Mouse (Mus musculus) neural tube, embryonic 13.5 days (tissue): ENCODE results near the gene Cdh23. TPM values are rescaled to one million over a fixed set of nuclear protein-coding genes. Genes with fewer than 3 reads are reported as not detected.

Experiments used
- ATAC-seq: fragments of 200-750 bp; cut with Nextera tagmentation; 2 replicates; pipeline ENCODE4 v1.8.0; 2017; ENCODE audit warnings: low read depth, mild to moderate bottlenecking, moderate TSS enrichment, moderate library complexity
- H3K27ac ChIP-seq: fragments of 300-500 bp; sonication (generic); replicated peaks from 2 replicates; pipeline ENCODE4 v1.5.1; 2015; ENCODE audit warnings: moderate library complexity, mild to moderate bottlenecking, inconsistent platforms
- H3K27me3 ChIP-seq: fragments of 300-500 bp; sonication (generic); 2 replicates; pipeline ENCODE4 v1.6.1; 2015; ENCODE audit warnings: mild to moderate bottlenecking, inconsistent platforms
- H3K36me3 ChIP-seq: fragments of 300-500 bp; sonication (generic); 2 replicates; pipeline ENCODE4 v1.6.1; 2015; ENCODE audit warnings: mild to moderate bottlenecking, inconsistent platforms
- H3K4me1 ChIP-seq: fragments of 300-500 bp; sonication (generic); replicated peaks from 2 replicates; pipeline ENCODE4 v1.6.1; 2015; ENCODE audit warnings: inconsistent platforms
- H3K4me2 ChIP-seq: fragments of 300-500 bp; sonication (generic); 2 replicates; pipeline ENCODE4 v1.6.1; 2015; ENCODE audit warnings: inconsistent platforms, mild to moderate bottlenecking, moderate library complexity
- H3K4me3 ChIP-seq: fragments of 300-500 bp; sonication (generic); 2 replicates; pipeline ENCODE4 v1.5.1; 2015; ENCODE audit warnings: mild to moderate bottlenecking, inconsistent platforms
- H3K9ac ChIP-seq: fragments of 300-500 bp; sonication (generic); 2 replicates; pipeline ENCODE4 v1.6.1; 2015; ENCODE audit warnings: moderate library complexity, mild to moderate bottlenecking, inconsistent platforms
- H3K9me3 ChIP-seq: fragments of 300-500 bp; sonication (generic); 2 replicates; pipeline ENCODE4 v1.6.1; 2016; ENCODE audit warnings: inconsistent platforms
- WGBS: fragments of 180-500 bp; shearing (Covaris S2); methylation state at CpG from one replicate; pipeline ENCODE4 v1.1.7; 2015; 5-methylcytosine and 5-hydroxymethylcytosine counted together
- polyA plus RNA-seq: library from polyadenylated mRNA; unstranded; fragments of >200 nt; fragmentation: Nextera tagmentation; extraction: Ambion mirVana; gene quantifications from 2 replicates; pipeline ENCODE4 v1.2.1, GENCODE M21; 2015

Gene Cdh23
- polyA plus RNA-seq, 1 experiment from 2014 or later = 1.4 TPM

DNA sequence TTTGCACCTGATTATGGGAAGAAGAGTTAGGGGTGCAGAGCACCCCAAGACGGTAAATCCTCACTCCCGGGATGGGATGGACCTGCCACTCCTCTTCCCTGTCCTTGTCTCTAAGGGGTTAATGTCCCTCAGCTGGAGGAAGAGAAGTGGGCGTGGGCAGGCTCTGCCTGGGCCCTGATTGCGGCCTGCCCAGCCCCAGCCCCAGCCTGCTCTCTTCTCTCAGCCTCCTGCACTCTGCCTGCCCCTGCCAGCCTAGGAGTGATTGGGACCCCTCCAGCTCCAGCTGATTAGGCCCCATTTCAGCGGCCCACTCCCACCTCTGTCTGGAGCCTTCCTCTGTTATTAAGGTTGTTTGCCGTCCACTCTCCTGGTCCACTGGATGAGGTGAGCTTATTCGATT, 133.3 kb downstream of the Cdh23 start:
- no peak overlapping the region for H3K4me3 ChIP-seq
- 13% methylated on average over 7 of the region's 7 CpGs for WGBS
- H3K4me1 ChIP-seq = peaks cover 29% of the 10 kb centered on the region
- H3K36me3 ChIP-seq = no peaks in the 10 kb centered on the region
- no peaks in the 10 kb centered on the region for H3K9me3 ChIP-seq
- H3K4me2 ChIP-seq = no peak overlapping the region
- peaks cover 70% of the 10 kb centered on the region for H3K27me3 ChIP-seq
- no peak overlapping the region for H3K27ac ChIP-seq
- no peak for ATAC-seq
- no peak overlapping the region for H3K9ac ChIP-seq

DNA sequence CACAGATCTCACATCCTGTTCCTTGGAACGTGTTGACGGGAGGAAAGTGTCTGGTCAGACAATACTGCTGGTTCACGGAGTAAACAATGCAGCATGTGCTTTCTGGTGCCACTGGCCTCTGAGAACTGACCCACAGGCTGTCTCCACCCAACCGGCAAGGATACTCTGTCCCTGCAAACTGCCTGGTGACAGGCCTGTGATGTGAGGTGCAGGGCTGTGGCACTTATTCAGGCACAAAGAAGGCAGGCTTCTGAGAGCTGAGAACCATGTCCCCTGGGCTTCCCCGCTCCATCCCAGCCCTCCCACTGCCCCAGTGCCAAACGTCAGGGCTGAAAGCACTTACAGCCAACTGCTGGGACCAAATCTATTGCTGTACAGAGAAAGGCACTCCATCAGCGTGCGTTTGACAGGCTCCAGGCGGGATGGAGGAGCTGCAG, 137.8 kb downstream of the Cdh23 start:
- no peaks in the 10 kb centered on the region for H3K9me3 ChIP-seq
- no peaks in the 10 kb centered on the region for H3K36me3 ChIP-seq
- peak overlapping the region; percentile 23; the same call in 1 of the 2 replicates for H3K9ac ChIP-seq
- H3K27ac ChIP-seq = 0 out of 2 replicates have a peak overlapping the region, but pooled peaks have one; percentile 13
- H3K4me2 ChIP-seq = no peak overlapping the region
- H3K4me3 ChIP-seq = no peak overlapping the region
- WGBS = 8% methylated on average over 9 of the region's 9 CpGs
- peaks cover 15% of the 10 kb centered on the region for H3K4me1 ChIP-seq
- peak; percentile 37 for ATAC-seq
- H3K27me3 ChIP-seq = peaks cover 48% of the 10 kb centered on the region

DNA sequence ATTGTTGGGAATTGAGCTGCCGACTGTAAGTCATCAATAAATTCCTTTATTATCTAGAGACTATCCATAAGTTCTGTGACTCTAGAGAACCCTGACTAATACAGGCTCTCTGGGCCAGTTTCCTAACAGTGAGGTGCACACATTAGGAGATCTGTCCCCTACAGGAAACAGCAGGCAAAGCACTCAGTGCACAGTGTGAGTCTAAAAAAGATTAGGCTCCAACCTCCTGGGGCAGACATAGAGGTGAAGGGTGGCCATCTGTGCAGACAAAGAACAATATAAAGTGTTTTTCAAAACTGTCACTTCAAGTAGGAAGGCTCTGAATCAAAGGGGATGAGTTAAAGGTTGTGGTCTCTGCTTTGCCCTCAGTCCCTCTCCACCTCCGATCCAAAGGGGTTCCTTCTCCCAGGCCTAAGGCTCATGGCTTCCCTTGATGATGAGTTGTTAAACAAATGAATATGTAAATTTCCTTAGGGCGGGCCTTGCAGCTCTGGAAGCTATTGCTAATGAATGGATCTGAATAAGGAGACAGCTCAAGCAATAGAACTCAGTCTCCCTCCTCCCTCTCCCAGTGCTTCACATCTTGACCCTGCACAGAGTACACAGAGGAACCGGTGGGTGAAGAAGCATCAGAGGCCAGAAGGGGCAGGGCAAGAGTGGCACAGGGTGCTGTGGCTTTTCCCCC, 143.2 kb downstream of the Cdh23 start:
- H3K4me1 ChIP-seq = peaks cover 6% of the 10 kb centered on the region
- H3K27ac ChIP-seq = no peak overlapping the region
- H3K27me3 ChIP-seq = peaks cover 16% of the 10 kb centered on the region
- H3K9ac ChIP-seq = no peak overlapping the region
- no peak for ATAC-seq
- H3K36me3 ChIP-seq = no peaks in the 10 kb centered on the region
- H3K4me3 ChIP-seq = no peak overlapping the region
- no peaks in the 10 kb centered on the region for H3K9me3 ChIP-seq
- H3K4me2 ChIP-seq = no peak overlapping the region
- WGBS = 52% methylated on average over 4 of the region's 4 CpGs

DNA sequence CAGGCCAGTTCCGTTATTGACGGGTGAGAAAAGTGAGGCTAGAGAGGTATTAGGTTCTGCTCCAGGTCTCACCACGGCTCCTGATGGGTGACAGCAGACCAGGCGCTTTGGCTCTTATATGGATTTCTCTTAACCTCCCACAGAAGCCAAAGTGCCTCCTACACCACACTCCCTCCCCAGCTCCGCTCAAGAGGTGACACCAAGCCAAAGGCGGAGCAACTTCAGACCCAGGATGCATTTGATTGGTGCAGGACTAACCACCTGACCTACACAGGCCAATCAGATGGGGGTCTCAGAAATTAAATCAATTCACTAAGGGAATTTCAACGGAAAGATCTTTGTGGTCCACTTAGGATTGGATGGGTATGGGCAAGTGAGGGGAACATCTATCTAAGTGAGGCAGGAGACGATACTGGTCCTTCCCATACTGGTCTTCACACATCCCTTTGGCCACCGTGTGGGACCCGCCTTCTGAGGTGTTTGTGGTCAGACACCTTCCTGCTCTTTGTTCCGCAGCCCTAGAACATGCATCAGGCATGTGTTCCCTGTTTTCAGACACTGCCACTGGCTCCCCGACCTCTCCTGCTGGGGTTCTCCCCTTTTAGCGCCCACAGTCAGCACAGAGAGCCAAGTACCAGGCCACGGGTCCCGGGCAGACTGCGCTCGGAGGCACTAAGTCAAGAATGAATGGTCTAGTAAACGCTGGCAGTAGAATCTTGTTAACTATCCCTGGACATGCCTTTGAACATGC, 157.0 kb downstream of the Cdh23 start:
- Histone ChIP-seq H3K4me1 (no peaks in the 10 kb centered on the region; the same call in 1 of the 2 replicates), H3K9me3 (peaks cover 3% of the 10 kb centered on the region; the same call in 1 of the 2 replicates), H3K9ac (no peak overlapping the region), H3K27ac (no peak overlapping the region), H3K36me3 (no peaks in the 10 kb centered on the region), H3K27me3 (peaks cover 24% of the 10 kb centered on the region; the same call in 1 of the 2 replicates), H3K4me2 (no peak overlapping the region), H3K4me3 (no peak overlapping the region)
- no peak for ATAC-seq
- WGBS = 79% methylated on average over 18 of the region's 18 CpGs

DNA sequence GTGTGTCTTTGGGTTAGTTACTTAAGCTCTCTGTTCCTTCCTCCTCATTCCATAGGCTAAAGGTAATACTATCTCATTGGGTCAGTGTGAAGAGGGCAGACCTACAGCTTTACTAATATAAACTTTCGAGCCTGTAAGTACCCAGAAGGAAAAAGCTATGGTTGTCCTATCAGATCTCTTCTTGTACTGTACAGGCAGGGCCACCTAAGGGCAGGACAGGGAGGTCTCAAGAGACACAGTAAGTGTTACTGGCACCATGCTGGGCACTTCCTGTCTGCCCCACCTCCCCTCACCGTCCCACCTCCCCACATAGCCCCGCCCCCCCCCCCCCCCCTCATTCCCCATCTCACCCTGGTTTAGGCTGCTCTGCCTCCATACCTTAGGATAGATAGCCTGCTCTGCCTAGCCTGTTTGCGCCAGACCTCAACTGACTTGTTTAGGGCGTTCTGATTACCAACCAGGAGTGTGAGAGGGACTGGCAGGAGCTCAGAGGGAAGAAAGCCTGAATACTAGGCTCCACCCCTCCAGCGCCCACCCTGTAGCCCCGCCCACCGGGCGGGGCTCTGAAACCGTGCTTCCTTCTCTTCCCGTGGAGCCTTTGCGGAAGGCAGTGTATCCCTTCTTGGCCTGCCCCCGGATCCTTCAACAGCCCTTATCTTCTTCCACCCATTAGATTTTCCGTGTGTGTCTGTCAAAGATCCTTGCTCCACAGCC, 160.0 kb downstream of the Cdh23 start:
- WGBS = 11% methylated on average over 13 of the region's 14 CpGs
- no peak overlapping the region for H3K4me3 ChIP-seq
- no peaks in the 10 kb centered on the region for H3K36me3 ChIP-seq
- H3K4me2 ChIP-seq = 0 out of 2 replicates have a peak overlapping the region, but pooled peaks have one; percentile 13
- no peaks in the 10 kb centered on the region for H3K9me3 ChIP-seq
- H3K27me3 ChIP-seq = peaks cover 42% of the 10 kb centered on the region
- ATAC-seq = no peak
- H3K27ac ChIP-seq = no peak overlapping the region
- H3K9ac ChIP-seq = no peak overlapping the region
- peaks cover 5% of the 10 kb centered on the region; the same call in 1 of the 2 replicates for H3K4me1 ChIP-seq

DNA sequence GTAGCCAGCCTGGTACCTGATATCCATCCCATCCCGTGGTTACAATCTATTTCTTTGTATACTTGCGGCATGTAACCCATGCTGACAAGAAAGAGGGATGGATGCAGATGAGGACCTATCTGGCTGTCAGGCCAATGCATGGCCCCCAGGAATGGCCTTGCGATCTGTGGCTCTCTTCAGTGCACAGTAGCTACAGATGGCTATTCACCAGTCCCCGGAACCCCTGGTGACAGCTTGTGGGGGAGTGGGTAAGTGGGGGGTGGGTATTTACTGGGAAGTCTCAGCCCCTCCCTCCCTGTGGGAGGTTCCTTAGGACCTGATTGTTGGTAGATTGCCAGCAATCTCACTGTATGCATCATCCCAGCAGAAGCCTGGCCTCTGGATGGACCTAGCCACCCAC, 163.8 kb downstream of the Cdh23 start:
- Histone ChIP-seq H3K4me3 (no peak overlapping the region), H3K27ac (no peak overlapping the region), H3K9ac (no peak overlapping the region), H3K36me3 (no peaks in the 10 kb centered on the region), H3K9me3 (no peaks in the 10 kb centered on the region), H3K4me1 (peaks cover 5% of the 10 kb centered on the region; the same call in 1 of the 2 replicates), H3K27me3 (peaks cover 37% of the 10 kb centered on the region), H3K4me2 (no peak overlapping the region)
- no peak for ATAC-seq
- WGBS = 59% methylated on average over 4 of the region's 4 CpGs

DNA sequence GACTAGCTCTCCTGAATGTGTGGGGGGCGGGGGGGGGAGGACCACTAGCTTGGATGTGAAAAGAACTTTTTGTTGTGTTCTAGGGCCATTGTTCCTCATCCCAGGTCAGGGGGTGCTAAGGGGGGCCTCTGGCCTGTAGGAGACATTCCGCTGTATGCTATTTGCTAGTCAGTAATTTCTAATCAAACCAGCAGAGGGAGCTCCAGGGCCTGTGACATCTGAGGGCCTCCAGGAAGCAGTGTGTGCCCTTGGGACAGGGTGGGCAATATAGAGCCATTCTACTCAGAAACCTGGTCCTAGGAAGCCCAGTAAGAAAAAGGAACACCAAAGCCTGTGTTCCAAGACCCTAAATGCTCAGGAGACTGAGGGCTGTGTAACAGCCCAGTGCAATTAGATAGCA, 164.9 kb downstream of the Cdh23 start:
- 17% methylated on average over 2 of the region's 2 CpGs for WGBS
- peaks cover 5% of the 10 kb centered on the region; the same call in 1 of the 2 replicates for H3K4me1 ChIP-seq
- H3K4me3 ChIP-seq = no peak overlapping the region
- no peak overlapping the region for H3K27ac ChIP-seq
- H3K9me3 ChIP-seq = no peaks in the 10 kb centered on the region
- peaks cover 37% of the 10 kb centered on the region for H3K27me3 ChIP-seq
- no peak overlapping the region for H3K4me2 ChIP-seq
- no peak overlapping the region for H3K9ac ChIP-seq
- no peaks in the 10 kb centered on the region for H3K36me3 ChIP-seq
- ATAC-seq = 0 out of 2 replicates have a peak, but pooled peaks have one; percentile 32

DNA sequence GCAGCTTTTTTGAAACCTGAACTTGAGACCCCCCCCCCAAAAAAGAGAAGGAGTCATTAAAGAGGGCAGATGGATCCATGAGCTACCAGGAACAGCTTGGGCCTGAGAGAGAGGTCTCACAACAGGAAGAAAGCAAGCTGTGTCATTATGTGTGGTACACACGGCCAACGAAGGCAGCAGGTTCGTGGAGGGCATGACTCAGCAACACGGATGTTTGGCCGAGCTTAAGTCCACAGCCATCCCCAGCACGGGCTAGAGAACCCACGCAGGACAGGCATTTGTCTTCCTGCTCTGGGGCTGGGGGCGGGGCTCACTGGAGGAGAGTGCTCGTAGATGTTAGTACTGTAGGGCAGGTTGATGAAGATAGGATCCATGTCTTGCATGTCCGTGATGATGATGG, 165.7 kb downstream of the Cdh23 start:
- no peak overlapping the region for H3K27ac ChIP-seq
- H3K4me3 ChIP-seq = no peak overlapping the region
- ATAC-seq = no peak
- H3K27me3 ChIP-seq = peaks cover 32% of the 10 kb centered on the region
- H3K36me3 ChIP-seq = no peaks in the 10 kb centered on the region
- H3K4me1 ChIP-seq = peaks cover 5% of the 10 kb centered on the region; the same call in 1 of the 2 replicates
- no peak overlapping the region for H3K4me2 ChIP-seq
- 74% methylated on average over 10 of the region's 10 CpGs for WGBS
- no peaks in the 10 kb centered on the region for H3K9me3 ChIP-seq
- H3K9ac ChIP-seq = no peak overlapping the region

DNA sequence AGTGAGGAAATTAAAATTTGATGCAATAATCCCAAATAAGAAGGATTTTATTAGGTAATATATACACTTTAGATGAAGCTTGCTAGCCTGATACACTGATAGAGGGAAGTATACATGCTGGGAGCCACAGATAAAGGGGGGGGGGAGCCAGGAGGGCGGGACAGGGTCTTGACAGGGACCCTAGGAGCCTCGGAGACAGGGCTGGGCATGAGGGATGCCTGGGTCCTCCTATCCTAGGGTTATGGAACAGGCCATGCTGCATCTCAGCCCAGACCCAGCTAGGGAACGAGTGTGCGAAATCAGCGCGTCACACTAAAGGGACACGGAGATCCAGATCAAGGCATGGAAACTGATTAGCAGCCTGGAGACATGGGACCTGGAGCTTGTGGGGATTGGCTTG, 168.3 kb downstream of the Cdh23 start:
- Histone ChIP-seq H3K27me3 (peaks cover 6% of the 10 kb centered on the region), H3K9me3 (no peaks in the 10 kb centered on the region), H3K4me3 (no peak overlapping the region), H3K9ac (no peak overlapping the region), H3K27ac (no peak overlapping the region), H3K4me2 (no peak overlapping the region), H3K36me3 (no peaks in the 10 kb centered on the region), H3K4me1 (peaks cover 5% of the 10 kb centered on the region; the same call in 1 of the 2 replicates)
- no peak for ATAC-seq
- WGBS = 85% methylated on average over 7 of the region's 7 CpGs

DNA sequence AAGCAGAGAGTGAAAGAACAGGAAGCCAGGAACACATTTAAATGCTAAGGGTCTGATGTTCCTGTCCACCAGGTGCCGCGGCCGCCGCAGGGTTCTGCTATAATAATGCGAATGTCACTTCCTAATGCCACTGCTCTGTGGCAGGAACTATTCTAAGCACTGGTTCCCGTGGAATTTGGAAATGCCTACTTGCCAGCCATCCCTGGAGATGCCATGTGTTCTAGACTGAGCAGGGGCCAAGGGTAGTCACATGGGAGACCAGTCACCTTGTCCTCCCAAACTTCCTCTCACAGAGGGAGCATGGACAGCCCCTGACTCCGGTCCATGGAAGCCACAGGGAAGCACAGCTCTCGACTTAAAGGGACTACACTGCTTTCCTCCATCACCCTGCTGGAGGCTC, 171.2 kb downstream of the Cdh23 start:
- no peak overlapping the region for H3K9ac ChIP-seq
- 0 out of 2 replicates have a peak, but pooled peaks cover 3% of the 10 kb centered on the region for H3K27me3 ChIP-seq
- no peaks in the 10 kb centered on the region for H3K9me3 ChIP-seq
- H3K4me1 ChIP-seq = no peaks in the 10 kb centered on the region
- H3K4me3 ChIP-seq = no peak overlapping the region
- H3K36me3 ChIP-seq = no peaks in the 10 kb centered on the region
- no peak overlapping the region for H3K27ac ChIP-seq
- 74% methylated on average over 8 of the region's 8 CpGs for WGBS
- H3K4me2 ChIP-seq = no peak overlapping the region
- ATAC-seq = no peak

DNA sequence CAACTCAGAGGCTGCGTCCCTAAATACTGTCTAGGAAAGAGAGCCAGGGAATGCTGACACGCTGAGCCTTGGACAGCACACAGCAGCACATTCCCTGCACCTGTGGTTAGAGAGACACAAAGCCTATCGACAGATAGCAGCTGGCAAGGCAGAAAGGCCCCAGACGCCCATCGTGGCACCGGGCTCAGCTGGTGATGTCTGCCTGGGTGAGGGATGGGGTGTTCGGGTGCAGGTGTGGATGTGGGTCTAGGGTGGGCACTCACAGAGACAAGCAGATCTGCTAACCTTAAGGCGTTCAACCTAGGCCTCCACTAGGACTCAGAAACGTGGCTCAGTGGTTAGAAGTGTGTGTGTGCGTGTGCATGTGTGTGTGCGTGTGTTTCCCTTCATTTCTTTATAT, 180.0 kb downstream of the Cdh23 start:
- H3K36me3 ChIP-seq = no peaks in the 10 kb centered on the region
- H3K9me3 ChIP-seq = no peaks in the 10 kb centered on the region
- H3K27ac ChIP-seq = no peak overlapping the region
- no peak overlapping the region for H3K9ac ChIP-seq
- H3K4me1 ChIP-seq = peaks cover 8% of the 10 kb centered on the region; the same call in 1 of the 2 replicates
- H3K27me3 ChIP-seq = 0 out of 2 replicates have a peak, but pooled peaks cover 3% of the 10 kb centered on the region
- no peak for ATAC-seq
- no peak overlapping the region for H3K4me3 ChIP-seq
- no peak overlapping the region for H3K4me2 ChIP-seq
- 72% methylated on average over 11 of the region's 11 CpGs for WGBS

DNA sequence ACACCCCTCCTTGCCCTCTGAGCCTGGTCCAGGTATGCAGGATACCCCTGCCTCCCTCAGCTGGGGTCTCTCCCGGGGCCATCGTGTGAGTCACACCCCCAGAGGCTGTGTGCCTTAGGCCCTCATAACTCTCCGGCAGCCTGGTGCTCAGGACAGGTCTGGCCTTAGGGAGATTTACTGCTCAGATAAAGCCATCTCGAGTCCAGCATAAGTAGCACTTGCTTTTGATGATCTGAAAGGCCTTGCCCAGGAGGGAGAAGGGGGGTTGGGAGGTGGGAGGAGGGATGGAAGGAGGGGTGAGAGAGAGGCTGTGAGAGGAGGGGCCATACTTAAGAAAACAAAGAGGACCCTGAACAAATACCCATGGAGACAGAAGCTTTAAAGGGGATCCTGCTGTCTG, 197.8 kb downstream of the Cdh23 start:
- H3K9ac ChIP-seq = no peak overlapping the region
- WGBS = 10% methylated on average over 4 of the region's 4 CpGs

More for the DNA sequence above, 197.8 kb downstream of the Cdh23 start:
- 0 out of 2 replicates have a peak, but pooled peaks have one; percentile 51 for ATAC-seq
- H3K36me3 ChIP-seq = no peaks in the 10 kb centered on the region
- peaks cover 6% of the 10 kb centered on the region; the same call in 1 of the 2 replicates for H3K4me1 ChIP-seq
- no peak overlapping the region for H3K4me2 ChIP-seq
- H3K4me3 ChIP-seq = no peak overlapping the region
- H3K27ac ChIP-seq = no peak overlapping the region
- H3K27me3 ChIP-seq = no peaks in the 10 kb centered on the region
- no peaks in the 10 kb centered on the region for H3K9me3 ChIP-seq
